Mouse (Mus musculus) cortical plate, adult 2 months (tissue): ENCODE results near the gene Robo2.

Experiments used
- CTCF ChIP-seq: fragments of 200-500 bp; IDR thresholded peaks from 2 replicates; pipeline ENCODE4 v1.5.1; 2011; ENCODE audit warnings: mild to moderate bottlenecking, control low read depth, low read length; ENCODE audit not compliant: insufficient read depth; ENCODE audit errors: extremely low read depth
- POLR2A ChIP-seq: fragments of 200-500 bp; IDR thresholded peaks from 2 replicates; pipeline ENCODE4 v1.6.1; 2011; ENCODE audit warnings: mild to moderate bottlenecking, low read length, control low read depth; ENCODE audit not compliant: insufficient read depth; ENCODE audit errors: extremely low read depth

- no peak for TF ChIP-seq POLR2A
- TF ChIP-seq CTCF = no peak
These were observed 36.4 kb upstream of the Robo2 start for GRCm38 (mm10) chr16:74448025-74448424.
